Mouse (Mus musculus): ENCODE measurements around the gene Ak9. TPM values are rescaled to one million over a fixed set of nuclear protein-coding genes. Genes with fewer than 3 reads are reported as not detected.

Gene Ak9
- 0.10 TPM in 1 of 3 replicates, not detected in the others for total RNA-seq (2017)

GRCm38 (mm10) chr10:41303639-41304444 is at the start of gene Ak9:
TSS of gene Ak9 (plus strand) at chr10:41303980.
- peak; percentile 76 for ATAC-seq (replicated peaks; ENCODE audit: insufficient number of reproducible peaks, low FRiP score, low TSS enrichment, poor library complexity, severe bottlenecking)

- no peak for ATAC-seq (replicated peaks; ENCODE audit: insufficient number of reproducible peaks, low FRiP score, low TSS enrichment, poor library complexity, severe bottlenecking)
Observed at GRCm38 (mm10) chr10:41260243-41261006, 43.4 kb upstream of the Ak9 start.

- no peak for ATAC-seq (replicated peaks; ENCODE audit: insufficient number of reproducible peaks, low FRiP score, low TSS enrichment, poor library complexity, severe bottlenecking)
Observed at GRCm38 (mm10) chr10:41261218-41261617, 42.6 kb upstream of the Ak9 start.

GRCm38 (mm10) chr10:41261889-41262288 is 41.9 kb upstream of the Ak9 start:
- ATAC-seq (replicated peaks; ENCODE audit: insufficient number of reproducible peaks, low FRiP score, low TSS enrichment, poor library complexity, severe bottlenecking) = no peak

GRCm38 (mm10) chr10:41271860-41272259 is 31.9 kb upstream of the Ak9 start:
- ATAC-seq (replicated peaks; ENCODE audit: insufficient number of reproducible peaks, low FRiP score, low TSS enrichment, poor library complexity, severe bottlenecking) = no peak

- no peak for ATAC-seq (replicated peaks; ENCODE audit: insufficient number of reproducible peaks, low FRiP score, low TSS enrichment, poor library complexity, severe bottlenecking)
Observed at GRCm38 (mm10) chr10:41274871-41275270, 28.9 kb upstream of the Ak9 start.

- ATAC-seq (replicated peaks; ENCODE audit: insufficient number of reproducible peaks, low FRiP score, low TSS enrichment, poor library complexity, severe bottlenecking) = no peak
Observed at GRCm38 (mm10) chr10:41278808-41279207, 25.0 kb upstream of the Ak9 start.

- ATAC-seq (replicated peaks; ENCODE audit: insufficient number of reproducible peaks, low FRiP score, low TSS enrichment, poor library complexity, severe bottlenecking) = no peak
Observed at GRCm38 (mm10) chr10:41280177-41280576, 23.6 kb upstream of the Ak9 start.

GRCm38 (mm10) chr10:41280796-41281195 is 23.0 kb upstream of the Ak9 start:
- ATAC-seq (replicated peaks; ENCODE audit: insufficient number of reproducible peaks, low FRiP score, low TSS enrichment, poor library complexity, severe bottlenecking) = no peak

GRCm38 (mm10) chr10:41282086-41282485 is 21.7 kb upstream of the Ak9 start:
- no peak for ATAC-seq (replicated peaks; ENCODE audit: insufficient number of reproducible peaks, low FRiP score, low TSS enrichment, poor library complexity, severe bottlenecking)

- no peak for ATAC-seq (replicated peaks; ENCODE audit: insufficient number of reproducible peaks, low FRiP score, low TSS enrichment, poor library complexity, severe bottlenecking)
Observed at GRCm38 (mm10) chr10:41287618-41288017, 16.2 kb upstream of the Ak9 start.

GRCm38 (mm10) chr10:41288074-41288473 is 15.7 kb upstream of the Ak9 start:
- ATAC-seq (replicated peaks; ENCODE audit: insufficient number of reproducible peaks, low FRiP score, low TSS enrichment, poor library complexity, severe bottlenecking) = no peak

GRCm38 (mm10) chr10:41288771-41289415 is 14.9 kb upstream of the Ak9 start:
- ATAC-seq (replicated peaks; ENCODE audit: insufficient number of reproducible peaks, low FRiP score, low TSS enrichment, poor library complexity, severe bottlenecking) = peak; percentile 82

GRCm38 (mm10) chr10:41291021-41291420 is 12.8 kb upstream of the Ak9 start:
- no peak for ATAC-seq (replicated peaks; ENCODE audit: insufficient number of reproducible peaks, low FRiP score, low TSS enrichment, poor library complexity, severe bottlenecking)

GRCm38 (mm10) chr10:41293019-41293418 is 10.8 kb upstream of the Ak9 start:
- ATAC-seq (replicated peaks; ENCODE audit: insufficient number of reproducible peaks, low FRiP score, low TSS enrichment, poor library complexity, severe bottlenecking) = no peak

- ATAC-seq (replicated peaks; ENCODE audit: insufficient number of reproducible peaks, low FRiP score, low TSS enrichment, poor library complexity, severe bottlenecking) = no peak
Observed at GRCm38 (mm10) chr10:41294734-41295133, 9.0 kb upstream of the Ak9 start.

GRCm38 (mm10) chr10:41295145-41295544 is 8.6 kb upstream of the Ak9 start:
- peak; percentile 40; the same call in 1 of the 2 replicates for ATAC-seq (replicated peaks; ENCODE audit: insufficient number of reproducible peaks, low FRiP score, low TSS enrichment, poor library complexity, severe bottlenecking)

- no peak for ATAC-seq (replicated peaks; ENCODE audit: insufficient number of reproducible peaks, low FRiP score, low TSS enrichment, poor library complexity, severe bottlenecking)
Observed at GRCm38 (mm10) chr10:41300161-41300560, 3.6 kb upstream of the Ak9 start.

- ATAC-seq (replicated peaks; ENCODE audit: insufficient number of reproducible peaks, low FRiP score, low TSS enrichment, poor library complexity, severe bottlenecking) = peak; percentile 90
Observed at GRCm38 (mm10) chr10:41302689-41303431, 920 bp upstream of the Ak9 start, which contains the start of gene Fig4. TSS of gene Fig4 (minus strand) at chr10:41303260.

Measured in monocyte, adult 5-6 weeks (primary cell).